In the genomic region with DNA sequence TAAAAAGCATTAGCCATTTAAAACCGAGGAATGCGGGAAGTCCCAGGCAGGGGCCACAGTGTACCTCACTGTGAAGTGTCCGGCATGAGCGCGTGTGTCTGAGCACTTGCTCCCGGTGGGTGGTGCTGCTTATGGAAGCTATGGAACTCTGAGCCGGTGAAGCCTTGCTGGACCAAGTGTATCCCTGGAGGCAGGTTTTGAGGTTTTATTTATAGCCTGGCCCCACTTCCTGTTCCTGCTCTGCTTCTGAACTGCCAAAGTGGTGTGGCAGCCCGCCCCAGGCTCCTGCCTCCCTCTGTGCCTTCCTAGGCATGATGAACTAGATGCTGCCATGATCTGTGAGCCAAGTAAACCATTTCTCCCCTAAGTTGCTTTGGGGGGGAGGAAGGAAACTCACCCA, we compare ENCODE assay signal across 8 mouse cellular contexts.
DNase-seq lines count a peak whose midpoint lies in the region; ATAC-seq lines count a peak whose summit lies in the region.

No protein-coding gene starts in this region.

- no peak for DNase-seq in embryonic facial prominence, embryonic 10.5 days (ENCODE audit: low spot score)
- DNase-seq in 3T3-L1 (ENCODE audit: low read depth, low spot score), result peak; percentile 14
- DNase-seq in kidney, postnatal 10 days, result peak; percentile 33
- no peak for DNase-seq in right cerebral cortex, postnatal 36 days (ENCODE audit: low spot score in 2 of 2)
- DNase-seq in layer of hippocampus, postnatal 14 days (ENCODE audit: low spot score in 2 of 2), result no peak

- H3K27ac ChIP-seq in embryonic facial prominence, embryonic 13.5 days, result 0 out of 2 replicates have a peak overlapping the region, but pooled peaks have one; percentile 28
- no peak overlapping the region for H3K27ac ChIP-seq in embryonic facial prominence, embryonic 10.5 days (replicated peaks)
- H3K27ac ChIP-seq in hindbrain, embryonic 16.5 days (ENCODE audit: low read depth, low read length), result no peak overlapping the region

- H3K4me3 ChIP-seq in embryonic facial prominence, embryonic 13.5 days, result no peak overlapping the region
- no peak overlapping the region for H3K4me3 ChIP-seq in embryonic facial prominence, embryonic 10.5 days
- H3K4me3 ChIP-seq in hindbrain, embryonic 16.5 days (ENCODE audit: low read length), result no peak overlapping the region

- H3K4me2 ChIP-seq in embryonic facial prominence, embryonic 13.5 days, result peak overlapping the region; percentile 27
- no peak overlapping the region for H3K4me2 ChIP-seq in hindbrain, embryonic 16.5 days (ENCODE audit: low read length)

- no peaks in the 10 kb centered on the region for H3K36me3 ChIP-seq in embryonic facial prominence, embryonic 13.5 days
- H3K36me3 ChIP-seq in embryonic facial prominence, embryonic 10.5 days (replicated peaks), result no peaks in the 10 kb centered on the region
- no peaks in the 10 kb centered on the region for H3K36me3 ChIP-seq in hindbrain, embryonic 16.5 days (ENCODE audit: control insufficient read depth, insufficient read depth, low read length)

- 45% methylated on average over 8 of the region's 8 CpGs for WGBS in embryonic facial prominence, embryonic 13.5 days
- 68% methylated on average over 8 of the region's 8 CpGs for WGBS in embryonic facial prominence, embryonic 10.5 days
- WGBS in hindbrain, embryonic 16.5 days, result 82% methylated on average over 8 of the region's 8 CpGs

- no peaks in the 10 kb centered on the region for H3K9me3 ChIP-seq in embryonic facial prominence, embryonic 13.5 days
- no peaks in the 10 kb centered on the region for H3K9me3 ChIP-seq in embryonic facial prominence, embryonic 10.5 days
- H3K9me3 ChIP-seq in hindbrain, embryonic 16.5 days (ENCODE audit: control insufficient read depth, low read length), result no peaks in the 10 kb centered on the region

- no peak overlapping the region for H3K9ac ChIP-seq in embryonic facial prominence, embryonic 13.5 days
- H3K9ac ChIP-seq in hindbrain, embryonic 16.5 days (ENCODE audit: low read depth, low read length), result no peak overlapping the region

- peaks cover 21% of the 10 kb centered on the region for H3K4me1 ChIP-seq in embryonic facial prominence, embryonic 13.5 days
- peaks cover 5% of the 10 kb centered on the region for H3K4me1 ChIP-seq in embryonic facial prominence, embryonic 10.5 days
- H3K4me1 ChIP-seq in hindbrain, embryonic 16.5 days (ENCODE audit: control insufficient read depth, insufficient read depth, low read depth, low read length), result no peaks in the 10 kb centered on the region

- H3K27me3 ChIP-seq in embryonic facial prominence, embryonic 13.5 days, result no peaks in the 10 kb centered on the region
- no peaks in the 10 kb centered on the region for H3K27me3 ChIP-seq in embryonic facial prominence, embryonic 10.5 days (replicated peaks; ENCODE audit: low read depth, poor library complexity, severe bottlenecking)
- H3K27me3 ChIP-seq in hindbrain, embryonic 16.5 days (replicated peaks; ENCODE audit: control insufficient read depth, insufficient read depth, low read length), result no peaks in the 10 kb centered on the region; the same call in 1 of the 2 replicates

- ATAC-seq in embryonic facial prominence, embryonic 13.5 days (ENCODE audit: insufficient number of reproducible peaks, insufficient read depth, low FRiP score, low TSS enrichment, low read depth), result no peak
- ATAC-seq in granulocyte monocyte progenitor cell, adult 5-6 weeks (replicated peaks; ENCODE audit: poor library complexity, severe bottlenecking), result peak; percentile 59
- no peak for ATAC-seq in hindbrain, embryonic 16.5 days

Comparison
In these comparisons a context has a peak if more than half of its experiments do, and no peak if none do; other contexts are left out.
1. DNase-seq: peak in 3T3-L1 (single experiment) and kidney, postnatal 10 days (single experiment); none in embryonic facial prominence, embryonic 10.5 days (single experiment), right cerebral cortex, postnatal 36 days (0 of 2) and layer of hippocampus, postnatal 14 days (0 of 2).